Mouse (Mus musculus) erythroblast, embryonic 14.5 days (primary cell): Measurements from ENCODE around the gene Sox5. TPM values are rescaled to one million over a fixed set of nuclear protein-coding genes. Genes with fewer than 3 reads are reported as not detected.

Source experiments
- H3K27me3 ChIP-seq: 2 replicates; pipeline ENCODE4 v1.6.1; 2012; ENCODE audit warnings: inconsistent platforms; ENCODE audit not compliant: control insufficient read depth
- H3K36me3 ChIP-seq: 2 replicates; pipeline ENCODE4 v1.6.1; 2012; ENCODE audit warnings: mild to moderate bottlenecking, inconsistent platforms; ENCODE audit not compliant: control insufficient read depth
- H3K4me1 ChIP-seq: 2 replicates; pipeline ENCODE4 v1.6.1; 2012; ENCODE audit warnings: inconsistent platforms; ENCODE audit not compliant: control insufficient read depth
- H3K4me3 ChIP-seq: replicated peaks from 2 replicates; pipeline ENCODE3; 2012; ENCODE audit warnings: moderate library complexity, mild to moderate bottlenecking, inconsistent platforms
- H3K9me3 ChIP-seq: 2 replicates; pipeline ENCODE4 v1.6.1; 2012; ENCODE audit warnings: low read length, inconsistent platforms, mixed read lengths; ENCODE audit not compliant: control insufficient read depth
- GATA1 ChIP-seq: IDR thresholded peaks from 2 replicates; pipeline ENCODE4 v1.6.1; 2012; ENCODE audit warnings: low read length, inconsistent platforms, mixed read lengths
- TAL1 ChIP-seq: IDR thresholded peaks from 3 replicates; pipeline ENCODE4 v1.6.1; 2012; ENCODE audit warnings: low read length, inconsistent platforms, mixed read lengths
- polyA plus RNA-seq: library from polyadenylated mRNA; stranded (reverse); fragments of >175 nt; gene quantifications from 2 replicates; pipeline ENCODE4 v1.2.3, GENCODE M21; 2012

Gene Sox5
- polyA plus RNA-seq, 1 experiment = not detected

- H3K9me3 ChIP-seq = no peaks in the 10 kb centered on the region; the same call in 1 of the 2 replicates
- no peak for TF ChIP-seq GATA1
- TF ChIP-seq TAL1 = no peak
- H3K36me3 ChIP-seq = no peaks in the 10 kb centered on the region
- H3K27me3 ChIP-seq = no peaks in the 10 kb centered on the region
- no peak overlapping the region for H3K4me3 ChIP-seq
- H3K4me1 ChIP-seq = no peaks in the 10 kb centered on the region
These were observed 27.4 kb downstream of the Sox5 start for GRCm38 (mm10) chr6:144754366-144754765.

DNA sequence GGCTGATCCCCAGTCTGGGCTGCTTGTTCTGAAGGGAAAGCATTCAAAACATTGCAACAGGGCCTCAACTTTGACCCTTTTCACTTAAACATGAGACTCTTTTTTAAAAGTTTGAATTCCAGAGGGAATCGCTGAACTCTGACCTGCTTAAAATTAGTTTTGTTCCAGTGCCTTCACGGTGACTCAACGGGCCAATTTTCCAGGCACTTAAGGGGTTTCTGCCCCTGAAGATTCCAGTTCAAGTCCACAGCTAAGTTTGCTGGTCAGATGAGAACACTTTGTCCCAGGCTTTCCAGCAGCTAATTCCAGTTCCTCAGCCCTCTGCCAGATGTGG, 27.8 kb downstream of the Sox5 start:
- no peaks in the 10 kb centered on the region for H3K4me1 ChIP-seq
- H3K9me3 ChIP-seq = no peaks in the 10 kb centered on the region; the same call in 1 of the 2 replicates
- no peaks in the 10 kb centered on the region for H3K36me3 ChIP-seq
- H3K27me3 ChIP-seq = no peaks in the 10 kb centered on the region
- no peak overlapping the region for H3K4me3 ChIP-seq
- TF ChIP-seq GATA1 = no peak
- TF ChIP-seq TAL1 = no peak

GRCm38 (mm10) chr6:144753225-144753962, 28.4 kb downstream of the Sox5 start:
- Histone ChIP-seq H3K9me3 (no peaks in the 10 kb centered on the region; the same call in 1 of the 2 replicates), H3K4me1 (no peaks in the 10 kb centered on the region), H3K36me3 (no peaks in the 10 kb centered on the region), H3K27me3 (no peaks in the 10 kb centered on the region), H3K4me3 (no peak overlapping the region)
- no peak for TF ChIP-seq GATA1
- TF ChIP-seq TAL1 = no peak

GRCm38 (mm10) chr6:144751581-144751980, 30.2 kb downstream of the Sox5 start:
- no peaks in the 10 kb centered on the region for H3K4me1 ChIP-seq
- H3K27me3 ChIP-seq = no peaks in the 10 kb centered on the region
- no peaks in the 10 kb centered on the region for H3K36me3 ChIP-seq
- H3K4me3 ChIP-seq = no peak overlapping the region
- no peaks in the 10 kb centered on the region; the same call in 1 of the 2 replicates for H3K9me3 ChIP-seq
- no peak for TF ChIP-seq TAL1
- no peak for TF ChIP-seq GATA1

- no peaks in the 10 kb centered on the region for H3K36me3 ChIP-seq
- no peaks in the 10 kb centered on the region for H3K27me3 ChIP-seq
- TF ChIP-seq GATA1 = no peak
- no peak for TF ChIP-seq TAL1
- no peaks in the 10 kb centered on the region for H3K4me1 ChIP-seq
- no peak overlapping the region for H3K4me3 ChIP-seq
- H3K9me3 ChIP-seq = no peaks in the 10 kb centered on the region; the same call in 1 of the 2 replicates
These were observed 31.6 kb downstream of the Sox5 start for GRCm38 (mm10) chr6:144750197-144750596.

DNA sequence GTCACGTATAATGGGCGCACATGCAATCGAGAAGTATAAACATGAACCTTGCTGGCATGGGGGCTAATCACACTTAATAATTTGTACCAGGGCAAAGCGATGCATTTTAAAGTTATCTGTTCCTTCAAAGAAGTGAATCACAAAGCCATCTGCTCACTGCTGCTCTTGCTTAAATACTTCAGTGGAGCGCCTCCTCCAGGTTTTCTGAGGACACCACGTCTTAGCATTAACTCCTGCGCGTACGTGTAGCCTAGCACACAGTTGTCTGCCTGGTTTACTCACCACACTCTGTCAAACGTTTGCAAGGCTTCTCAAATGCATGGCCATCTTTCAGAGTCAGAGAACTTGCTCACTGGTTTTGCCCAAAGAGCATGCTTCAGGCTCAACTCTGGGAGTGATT, 35.3 kb downstream of the Sox5 start:
- no peak for TF ChIP-seq TAL1
- TF ChIP-seq GATA1 = no peak
- H3K36me3 ChIP-seq = no peaks in the 10 kb centered on the region
- no peak overlapping the region for H3K4me3 ChIP-seq
- no peaks in the 10 kb centered on the region for H3K27me3 ChIP-seq
- H3K9me3 ChIP-seq = no peaks in the 10 kb centered on the region; the same call in 1 of the 2 replicates
- no peaks in the 10 kb centered on the region for H3K4me1 ChIP-seq

- no peak for TF ChIP-seq TAL1
- no peak for TF ChIP-seq GATA1
- H3K4me1 ChIP-seq = no peaks in the 10 kb centered on the region; the same call in 1 of the 2 replicates
- H3K9me3 ChIP-seq = peaks cover 2% of the 10 kb centered on the region; the same call in 1 of the 2 replicates
- H3K36me3 ChIP-seq = no peaks in the 10 kb centered on the region
- H3K4me3 ChIP-seq = no peak overlapping the region
- H3K27me3 ChIP-seq = no peaks in the 10 kb centered on the region
These were observed 39.2 kb downstream of the Sox5 start for GRCm38 (mm10) chr6:144742559-144742958.

DNA sequence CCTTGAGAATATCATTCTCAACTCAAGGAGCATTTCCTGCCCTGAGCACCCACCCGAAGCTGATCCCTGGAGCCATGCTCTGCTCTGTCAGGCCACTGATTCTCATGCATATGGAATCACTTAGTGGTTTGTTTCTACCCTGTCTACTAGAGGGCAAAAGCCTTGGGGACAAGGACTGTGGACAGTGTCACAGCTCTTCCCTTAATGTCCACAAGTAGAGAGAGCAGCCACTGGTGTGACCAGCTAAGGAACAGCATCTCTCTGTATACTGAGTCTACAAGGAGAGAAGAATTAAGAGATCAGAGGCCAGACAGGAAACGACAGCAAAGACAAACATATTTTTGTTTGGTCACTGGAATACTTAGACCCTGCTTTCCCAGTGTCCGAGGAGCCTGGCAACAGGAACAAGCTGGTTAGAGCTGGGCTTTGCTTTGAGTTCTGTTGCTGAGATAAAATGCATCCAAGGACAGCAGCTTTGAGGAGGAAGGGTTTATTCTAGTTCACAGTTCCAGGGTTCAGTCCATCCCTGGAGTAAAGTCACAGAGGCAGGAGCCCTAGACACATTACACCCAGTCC, 40.6 kb downstream of the Sox5 start:
- no peak for TF ChIP-seq TAL1
- no peak for TF ChIP-seq GATA1
- Histone ChIP-seq H3K9me3 (peaks cover 2% of the 10 kb centered on the region; the same call in 1 of the 2 replicates), H3K4me1 (no peaks in the 10 kb centered on the region; the same call in 1 of the 2 replicates), H3K4me3 (no peak overlapping the region), H3K27me3 (no peaks in the 10 kb centered on the region), H3K36me3 (no peaks in the 10 kb centered on the region)

DNA sequence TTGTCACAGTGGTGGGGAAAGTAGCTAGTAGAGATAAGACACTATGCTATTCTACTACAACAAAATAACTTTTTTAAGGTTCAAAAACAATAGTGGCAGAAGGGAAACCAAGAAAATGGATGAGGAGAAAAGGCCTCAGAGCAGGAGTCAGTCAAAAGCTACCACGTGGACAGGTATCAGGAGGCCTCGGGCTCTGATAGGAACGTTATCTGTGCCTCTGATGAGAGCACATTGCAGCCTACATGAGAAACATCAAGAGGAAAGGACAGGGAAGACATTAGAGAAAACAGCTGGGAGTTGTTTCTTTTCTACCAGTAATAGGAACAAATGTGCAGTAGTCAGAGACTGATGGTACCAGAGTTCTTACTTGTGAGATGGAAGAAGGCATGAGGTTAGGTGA, 41.4 kb downstream of the Sox5 start:
- Histone ChIP-seq H3K4me3 (no peak overlapping the region), H3K9me3 (peaks cover 2% of the 10 kb centered on the region; the same call in 1 of the 2 replicates), H3K36me3 (no peaks in the 10 kb centered on the region), H3K27me3 (no peaks in the 10 kb centered on the region), H3K4me1 (no peaks in the 10 kb centered on the region; the same call in 1 of the 2 replicates)
- TF ChIP-seq GATA1 = no peak
- TF ChIP-seq TAL1 = no peak
